Mouse (Mus musculus) liver, embryonic 15.5 days (tissue): ENCODE measurements around the gene Med16. TPM values are rescaled to one million over a fixed set of nuclear protein-coding genes. Genes with fewer than 3 reads are reported as not detected.
A peak's percentile ranks its signal among the peaks of the same experiment; 100 is the strongest.
"Not testable (repeated sequence)": the region's sequence is repeated elsewhere in the genome, so short reads cannot be mapped to it uniquely, and the experiment has no call there.

Source experiments
- ATAC-seq: fragments of 200-750 bp; cut with Nextera tagmentation; 2 replicates; pipeline ENCODE4 v1.8.0; 2017; ENCODE audit warnings: moderate number of reproducible peaks, mild to moderate bottlenecking, moderate library complexity; ENCODE audit not compliant: insufficient read depth
- H3K27ac ChIP-seq: fragments of 300-500 bp; sonication (generic); replicated peaks from 2 replicates; pipeline ENCODE4 v1.5.1; 2015; ENCODE audit warnings: mild to moderate bottlenecking, inconsistent platforms
- H3K27me3 ChIP-seq: fragments of 300-500 bp; sonication (generic); 2 replicates; pipeline ENCODE4 v1.6.1; 2015; ENCODE audit warnings: mild to moderate bottlenecking, inconsistent platforms
- H3K36me3 ChIP-seq: fragments of 300-500 bp; sonication (generic); replicated peaks from 2 replicates; pipeline ENCODE4 v1.6.1; 2015; ENCODE audit warnings: moderate library complexity, mild to moderate bottlenecking, inconsistent platforms
- H3K4me1 ChIP-seq: fragments of 300-500 bp; sonication (generic); replicated peaks from 2 replicates; pipeline ENCODE4 v1.6.1; 2015; ENCODE audit warnings: inconsistent platforms
- H3K4me2 ChIP-seq: fragments of 300-500 bp; sonication (generic); 2 replicates; pipeline ENCODE4 v1.6.1; 2015; ENCODE audit warnings: moderate library complexity, mild to moderate bottlenecking, inconsistent platforms
- H3K4me3 ChIP-seq: fragments of 300-500 bp; sonication (generic); replicated peaks from 2 replicates; pipeline ENCODE4 v1.5.1; 2015; ENCODE audit warnings: mild to moderate bottlenecking, inconsistent platforms
- H3K9ac ChIP-seq: fragments of 300-500 bp; sonication (generic); 2 replicates; pipeline ENCODE4 v1.6.1; 2015; ENCODE audit warnings: moderate library complexity, mild to moderate bottlenecking, inconsistent platforms
- H3K9me3 ChIP-seq: fragments of 300-500 bp; sonication (generic); replicated peaks from 2 replicates; pipeline ENCODE4 v1.6.1; 2016; ENCODE audit warnings: inconsistent platforms
- WGBS: fragments of 180-500 bp; shearing (Covaris S2); methylation state at CpG from one replicate; pipeline ENCODE4 v1.1.7; 2015; ENCODE audit warnings: mixed read lengths; ENCODE audit not compliant: insufficient replicate concordance; 5-methylcytosine and 5-hydroxymethylcytosine counted together
- polyA plus RNA-seq: library from polyadenylated mRNA; unstranded; fragments of >200 nt; fragmentation: Nextera tagmentation; extraction: Ambion mirVana; gene quantifications from 2 replicates; pipeline ENCODE4 v1.2.1, GENCODE M21; 2015

Med16 gene
- polyA plus RNA-seq, 1 experiment from 2014 or later = 16.4 TPM

DNA sequence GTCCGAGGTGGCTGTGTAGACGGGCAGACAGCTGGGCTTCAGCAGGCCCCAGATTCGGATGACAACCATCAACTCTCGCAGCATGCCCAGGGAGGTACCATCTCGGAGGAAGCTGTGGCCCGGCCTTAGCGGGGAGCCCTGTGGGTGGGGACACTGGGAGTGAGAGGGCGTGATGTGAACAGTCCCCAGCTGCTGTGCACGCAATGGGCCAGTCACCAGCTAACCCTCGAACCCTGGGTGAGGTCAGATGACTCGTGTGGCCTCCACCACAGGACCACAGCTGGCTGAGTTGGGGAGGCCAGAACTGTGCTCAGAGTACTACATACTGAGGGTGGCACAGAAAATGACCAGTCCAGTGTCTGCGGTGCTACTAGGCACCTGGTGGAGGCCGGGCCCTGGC lies 11.9 kb downstream of the Med16 start:
- no peak overlapping the region for H3K4me3 ChIP-seq
- ATAC-seq = peak; percentile 4; the same call in 1 of the 2 replicates
- H3K4me1 ChIP-seq = peaks cover 17% of the 10 kb centered on the region
- H3K36me3 ChIP-seq = peaks cover 18% of the 10 kb centered on the region
- no peak overlapping the region for H3K9ac ChIP-seq
- H3K27me3 ChIP-seq = no peaks in the 10 kb centered on the region
- 67% methylated on average over 13 of the region's 13 CpGs for WGBS
- H3K4me2 ChIP-seq = no peak overlapping the region
- H3K27ac ChIP-seq = peak overlapping the region; percentile 63
- no peaks in the 10 kb centered on the region for H3K9me3 ChIP-seq

DNA sequence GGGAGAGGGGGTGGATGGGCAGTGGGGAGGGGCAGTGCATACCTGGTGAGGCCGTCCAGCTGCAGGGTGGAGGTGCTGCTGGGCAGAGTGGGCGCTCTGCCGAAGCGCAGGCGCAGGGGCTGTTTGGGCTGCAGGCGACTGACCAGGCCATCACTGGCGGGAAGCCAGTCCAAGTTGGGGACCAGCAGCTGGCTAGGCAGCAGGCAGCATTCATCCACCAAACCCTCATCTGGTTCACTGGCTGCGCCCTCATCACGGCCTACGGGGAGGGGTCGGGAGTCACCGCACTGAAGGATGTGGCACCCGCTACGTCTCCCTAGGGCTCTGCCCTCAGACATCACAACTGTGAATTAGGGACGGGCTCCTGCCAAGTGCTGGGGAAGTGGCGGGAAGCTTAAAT lies 12.4 kb downstream of the Med16 start:
- no peaks in the 10 kb centered on the region for H3K9me3 ChIP-seq
- ATAC-seq = no peak
- no peak overlapping the region for H3K27ac ChIP-seq
- WGBS = 87% methylated on average over 16 of the region's 16 CpGs
- H3K9ac ChIP-seq = no peak overlapping the region
- no peaks in the 10 kb centered on the region for H3K27me3 ChIP-seq
- no peak overlapping the region for H3K4me3 ChIP-seq
- peaks cover 18% of the 10 kb centered on the region for H3K36me3 ChIP-seq
- H3K4me2 ChIP-seq = no peak overlapping the region
- H3K4me1 ChIP-seq = peaks cover 17% of the 10 kb centered on the region

DNA sequence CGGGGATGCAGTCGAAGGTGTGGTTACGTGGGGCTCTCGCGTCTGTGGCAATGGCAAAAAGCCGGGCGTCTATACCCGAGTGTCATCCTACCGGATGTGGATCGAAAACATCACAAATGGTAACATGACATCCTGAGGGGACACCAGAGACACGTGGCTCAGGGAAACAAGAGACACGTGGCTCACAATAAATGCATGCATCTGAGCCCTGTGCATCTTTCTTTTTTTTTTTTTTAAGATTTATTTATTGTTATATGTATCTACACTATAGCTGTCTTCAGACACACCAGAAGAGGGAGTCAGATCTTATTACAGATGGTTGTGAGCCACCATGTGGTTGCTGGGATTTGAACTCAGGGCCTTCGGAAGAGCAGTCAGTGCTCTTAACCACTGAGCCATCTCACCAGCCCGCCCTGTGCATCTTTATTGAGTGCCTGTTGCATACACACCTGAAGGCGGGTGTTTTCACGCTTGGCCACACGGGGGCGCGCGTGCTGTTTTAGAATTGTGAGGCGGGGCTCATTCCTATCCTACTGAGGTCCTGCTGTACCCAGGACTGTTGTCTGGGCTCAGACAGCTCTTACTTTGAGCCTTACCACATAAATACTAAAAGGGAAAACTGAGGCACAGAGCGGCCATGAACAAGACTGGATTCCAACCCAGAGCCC lies 16.1 kb downstream of the Med16 start:
- H3K27me3 ChIP-seq, ATAC-seq, H3K4me3 ChIP-seq, H3K9ac ChIP-seq, H3K27ac ChIP-seq, H3K9me3 ChIP-seq, H3K4me2 ChIP-seq: not testable (repeated sequence)
- Histone ChIP-seq H3K4me1 (peaks cover 11% of the 10 kb centered on the region; the same call in 1 of the 2 replicates), H3K36me3 (peaks cover 18% of the 10 kb centered on the region)
- 38% methylated on average over 22 of the region's 22 CpGs for WGBS

DNA sequence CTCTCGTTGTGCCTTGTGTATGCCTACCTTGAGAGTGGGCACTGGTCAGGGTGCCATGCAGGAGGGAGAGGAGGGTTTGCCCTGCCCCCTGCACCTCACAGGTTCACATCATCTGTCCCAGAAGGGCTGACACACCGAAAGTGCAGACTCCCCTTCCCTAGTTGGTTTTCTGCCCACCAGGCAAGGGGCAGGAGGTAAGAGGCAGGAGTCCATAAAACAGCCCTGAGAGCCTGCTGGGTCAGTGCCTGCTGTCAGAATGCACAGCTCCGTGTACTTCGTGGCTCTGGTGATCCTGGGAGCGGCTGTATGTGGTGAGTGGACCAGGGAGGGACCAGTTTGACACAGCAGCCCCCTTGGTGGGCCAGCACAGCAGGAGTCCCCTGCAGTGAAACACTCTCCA lies 18.1 kb downstream of the Med16 start, which contains the start of gene Cfd:
Gene Cfd, plus strand, starts transcription at position 184 of the 400 bp plus-strand sequence.
- H3K27me3 ChIP-seq = no peaks in the 10 kb centered on the region
- no peak within 1 kb of the TSS for H3K9ac ChIP-seq
- WGBS = 44% methylated on average over 5 of the region's 5 CpGs
- peaks cover 6% of the 10 kb centered on the region; the same call in 1 of the 2 replicates for H3K36me3 ChIP-seq
- H3K4me2 ChIP-seq = no peak within 1 kb of the TSS
- no peak within 1 kb of the TSS for H3K4me3 ChIP-seq
- no peak for ATAC-seq
- no peak within 1 kb of the TSS for H3K27ac ChIP-seq
- no peaks in the 10 kb centered on the region for H3K9me3 ChIP-seq
- no peaks in the 10 kb centered on the region for H3K4me1 ChIP-seq

DNA sequence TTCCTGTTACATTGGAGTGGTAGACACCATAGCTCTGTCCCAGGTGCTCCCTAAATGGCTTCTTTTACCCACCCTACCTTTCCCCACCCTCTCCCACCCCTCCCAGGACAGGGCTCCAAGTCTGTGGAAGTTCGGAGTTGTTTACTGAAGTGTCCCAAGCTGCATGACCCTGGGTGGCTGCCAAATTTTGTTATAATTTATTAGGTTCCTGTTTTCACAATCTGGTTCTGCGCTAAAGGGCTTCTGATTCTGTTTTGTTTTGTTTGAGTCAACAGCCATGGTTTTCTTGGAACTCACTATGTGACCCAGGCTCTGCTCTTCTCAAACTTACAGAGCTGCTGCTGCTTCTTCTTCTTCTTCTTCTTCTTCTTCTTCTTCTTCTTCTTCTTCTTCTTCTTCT lies 19.3 kb downstream of the Med16 start:
- H3K4me2 ChIP-seq = no peak overlapping the region
- no peak overlapping the region for H3K4me3 ChIP-seq
- H3K4me1 ChIP-seq = peaks cover 2% of the 10 kb centered on the region; the same call in 1 of the 2 replicates
- no peaks in the 10 kb centered on the region for H3K9me3 ChIP-seq
- H3K9ac ChIP-seq = no peak overlapping the region
- H3K27me3 ChIP-seq = no peaks in the 10 kb centered on the region
- 22% methylated on average over 2 of the region's 2 CpGs for WGBS
- H3K36me3 ChIP-seq = no peaks in the 10 kb centered on the region
- H3K27ac ChIP-seq = no peak overlapping the region
- ATAC-seq = no peak

DNA sequence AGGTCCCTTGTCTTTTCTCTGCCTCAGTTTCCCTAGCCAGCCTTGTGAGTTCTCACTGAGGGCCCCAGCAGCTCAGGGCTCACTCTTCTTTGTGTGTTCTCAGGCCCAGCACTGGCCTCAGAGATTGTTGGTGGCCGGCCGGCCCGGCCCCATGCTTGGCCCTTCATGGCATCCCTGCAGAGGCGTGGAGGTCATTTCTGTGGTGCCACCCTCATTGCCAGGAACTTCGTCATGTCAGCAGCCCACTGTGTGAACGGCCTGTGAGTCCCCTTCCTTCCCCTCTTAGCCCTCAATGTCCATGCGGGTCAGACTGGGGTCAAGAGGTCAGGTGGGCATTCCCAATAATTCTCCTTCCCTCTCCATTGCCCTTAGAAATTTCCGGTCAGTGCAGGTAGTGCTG lies 22.1 kb downstream of the Med16 start:
- 66% methylated on average over 8 of the region's 8 CpGs for WGBS
- no peak overlapping the region for H3K9ac ChIP-seq
- no peaks in the 10 kb centered on the region for H3K36me3 ChIP-seq
- no peak overlapping the region for H3K4me3 ChIP-seq
- peaks cover 26% of the 10 kb centered on the region for H3K4me1 ChIP-seq
- 0 out of 2 replicates have a peak overlapping the region, but pooled peaks have one; percentile 5 for H3K4me2 ChIP-seq
- 0 out of 2 replicates have a peak overlapping the region, but pooled peaks have one; percentile 14 for H3K27ac ChIP-seq
- no peaks in the 10 kb centered on the region for H3K9me3 ChIP-seq
- H3K27me3 ChIP-seq = peaks cover 16% of the 10 kb centered on the region
- ATAC-seq = no peak

DNA sequence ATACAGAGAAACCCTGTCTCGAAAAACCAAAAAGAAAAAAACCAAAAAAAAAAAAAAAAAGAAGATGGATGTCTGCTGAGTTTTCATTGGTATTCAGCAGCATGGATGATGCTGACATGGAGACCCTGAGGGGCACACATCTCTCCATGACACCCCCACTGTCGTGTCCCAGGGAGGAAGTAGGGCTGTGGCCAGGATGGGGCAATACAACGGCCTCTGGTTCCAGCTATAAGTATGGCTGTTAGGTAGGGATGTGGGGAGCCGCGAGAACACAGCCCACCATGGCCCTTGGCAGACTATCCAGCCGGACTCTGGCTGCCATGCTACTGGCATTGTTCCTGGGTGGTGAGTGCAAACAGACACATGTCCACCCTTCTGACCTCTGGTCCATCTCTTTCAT lies 22.7 kb downstream of the Med16 start, which contains the start of gene Elane:
Gene Elane, plus strand, starts transcription at position 194 of the 400 bp plus-strand sequence.
- 54% methylated on average over 6 of the region's 6 CpGs for WGBS
- Histone ChIP-seq H3K4me2 (0 out of 2 replicates have a peak within 1 kb of the TSS, but pooled peaks have one; percentile 5), H3K27ac (peak within 1 kb of the TSS; percentile 14; the same call in 1 of the 2 replicates), H3K4me3 (no peak within 1 kb of the TSS), H3K9me3 (no peaks in the 10 kb centered on the region), H3K27me3 (peaks cover 16% of the 10 kb centered on the region), H3K36me3 (no peaks in the 10 kb centered on the region), H3K4me1 (peaks cover 32% of the 10 kb centered on the region), H3K9ac (no peak within 1 kb of the TSS)
- ATAC-seq = no peak

DNA sequence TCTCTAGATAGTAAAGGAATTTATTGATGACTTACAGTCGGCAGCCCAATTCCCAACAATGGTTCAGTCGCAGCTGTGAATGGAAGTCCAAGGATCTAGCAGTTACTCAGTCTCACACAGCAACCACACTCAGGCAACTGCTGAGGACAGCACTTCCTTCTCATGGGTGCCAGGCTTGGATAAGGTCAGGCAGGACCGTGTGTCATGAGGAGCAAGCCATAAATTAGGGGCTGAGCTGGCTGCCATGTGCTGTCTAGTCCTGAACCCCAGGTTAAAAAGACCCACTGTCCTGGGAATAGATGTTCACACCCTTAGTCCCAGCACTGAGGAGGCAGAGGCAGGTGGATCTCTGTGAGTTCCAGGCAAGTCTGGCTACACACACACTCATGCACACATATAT lies 23.8 kb downstream of the Med16 start:
- 31% methylated on average over 3 of the region's 3 CpGs for WGBS
- not testable (repeated sequence) for H3K9ac ChIP-seq, H3K9me3 ChIP-seq, H3K4me3 ChIP-seq, H3K36me3 ChIP-seq, H3K4me2 ChIP-seq, ATAC-seq
- peaks cover 25% of the 10 kb centered on the region for H3K27me3 ChIP-seq
- H3K4me1 ChIP-seq = peaks cover 43% of the 10 kb centered on the region
- 0 out of 2 replicates have a peak overlapping the region, but pooled peaks have one; percentile 1 for H3K27ac ChIP-seq

DNA sequence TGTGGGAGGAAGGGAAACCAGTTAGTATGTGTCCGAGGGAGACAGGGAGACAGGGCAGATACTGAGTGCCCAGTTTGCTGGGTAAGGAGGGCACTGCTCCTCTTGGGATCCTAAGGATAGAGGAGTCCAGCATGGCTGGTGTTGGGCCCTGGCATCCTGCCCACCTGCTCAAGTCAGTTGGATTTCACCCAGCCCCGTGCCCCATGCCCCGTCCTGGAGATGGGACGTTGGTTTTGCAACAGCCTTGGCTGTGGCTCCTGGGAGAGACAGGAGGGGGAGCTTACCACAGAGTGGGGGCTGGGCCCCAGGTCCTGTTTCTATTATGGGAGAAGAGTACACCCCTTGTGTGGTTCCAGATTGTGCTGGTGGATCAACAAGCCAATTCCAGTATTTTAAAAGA lies 24.3 kb downstream of the Med16 start:
- Histone ChIP-seq H3K9ac (no peak overlapping the region), H3K27ac (peak overlapping the region; percentile 9; the same call in 1 of the 2 replicates), H3K36me3 (no peaks in the 10 kb centered on the region), H3K9me3 (no peaks in the 10 kb centered on the region), H3K4me2 (no peak overlapping the region; the same call in 1 of the 2 replicates), H3K27me3 (peaks cover 27% of the 10 kb centered on the region), H3K4me1 (peaks cover 48% of the 10 kb centered on the region), H3K4me3 (no peak overlapping the region)
- no peak for ATAC-seq
- 34% methylated on average over 4 of the region's 4 CpGs for WGBS

DNA sequence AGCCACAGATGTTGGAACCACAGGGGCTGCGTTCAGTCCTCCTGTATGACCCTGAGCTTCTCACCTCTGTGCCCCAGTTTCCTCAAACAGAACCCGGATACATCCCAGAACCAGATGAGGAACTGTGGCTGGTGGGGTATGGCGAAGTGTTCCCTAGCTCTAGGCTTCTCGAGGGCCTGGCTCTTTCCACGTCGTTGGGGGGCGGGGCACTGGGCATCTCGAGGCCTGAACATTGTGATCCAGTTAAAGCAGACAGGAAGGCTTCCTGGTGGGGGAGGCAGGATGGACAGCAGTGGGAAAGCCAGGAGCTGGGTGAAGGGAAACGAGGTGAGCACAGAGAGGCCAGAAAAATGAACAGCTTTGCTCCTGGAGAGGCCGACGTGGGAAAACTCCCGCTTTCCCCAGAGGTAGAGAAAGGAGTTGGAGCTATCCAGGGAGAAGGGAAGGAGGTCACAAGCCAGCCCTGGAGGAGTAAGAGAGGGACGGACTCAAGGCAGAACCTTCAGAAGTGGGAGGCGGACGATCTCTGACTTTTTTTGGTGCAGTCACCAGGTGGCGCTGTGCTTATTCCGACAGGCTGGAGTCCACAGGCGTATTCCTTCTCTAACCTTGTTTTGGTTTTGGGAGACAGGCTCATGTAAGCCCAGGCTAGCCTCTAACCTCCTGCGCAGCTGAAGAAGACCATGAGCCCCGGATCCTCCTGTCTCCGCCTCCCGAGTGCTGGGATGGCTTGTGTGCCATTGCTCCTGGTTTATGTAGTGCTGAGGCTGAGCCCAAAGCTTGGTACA lies 25.2 kb downstream of the Med16 start:
- no peak overlapping the region for H3K27ac ChIP-seq

DNA sequence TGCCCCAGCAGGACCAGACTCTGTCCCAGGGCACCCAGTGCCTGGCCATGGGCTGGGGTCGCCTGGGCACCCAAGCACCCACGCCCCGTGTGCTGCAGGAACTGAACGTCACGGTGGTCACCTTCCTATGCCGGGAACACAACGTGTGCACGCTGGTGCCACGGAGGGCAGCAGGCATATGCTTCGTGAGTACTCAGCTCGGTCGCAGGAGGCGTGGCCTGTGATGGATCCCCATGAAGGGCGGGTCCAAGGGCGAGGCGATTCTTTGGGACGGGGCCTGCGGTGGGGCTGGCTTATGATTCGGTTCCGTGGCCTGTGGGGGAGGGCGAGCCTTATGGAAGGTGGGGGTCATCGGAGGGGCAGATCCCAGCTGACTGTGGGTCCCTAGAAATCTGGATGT lies 26.7 kb downstream of the Med16 start:
- Histone ChIP-seq H3K9ac (no peak overlapping the region), H3K27ac (no peak overlapping the region), H3K9me3 (no peaks in the 10 kb centered on the region), H3K4me1 (peaks cover 61% of the 10 kb centered on the region), H3K27me3 (peaks cover 40% of the 10 kb centered on the region), H3K4me2 (peak overlapping the region; percentile 59), H3K4me3 (peak overlapping the region; percentile 39), H3K36me3 (no peaks in the 10 kb centered on the region)
- 2% methylated on average over 22 of the region's 22 CpGs for WGBS
- 0 out of 2 replicates have a peak, but pooled peaks have one; percentile 23 for ATAC-seq

More for the DNA sequence above, 25.2 kb downstream of the Med16 start:
- H3K27me3 ChIP-seq = peaks cover 32% of the 10 kb centered on the region
- ATAC-seq = no peak
- H3K4me1 ChIP-seq = peaks cover 50% of the 10 kb centered on the region
- 0 out of 2 replicates have a peak overlapping the region, but pooled peaks have one; percentile 3 for H3K4me2 ChIP-seq
- no peaks in the 10 kb centered on the region for H3K36me3 ChIP-seq
- H3K9ac ChIP-seq = no peak overlapping the region
- WGBS = 14% methylated on average over 22 of the region's 22 CpGs
- no peak overlapping the region for H3K4me3 ChIP-seq
- H3K9me3 ChIP-seq = no peaks in the 10 kb centered on the region
